Mouse (Mus musculus) hindbrain, embryonic 13.5 days (tissue): Measurements from ENCODE around the gene Fgf2. TPM values are rescaled to one million over a fixed set of nuclear protein-coding genes. Genes with fewer than 3 reads are reported as not detected.

Experiments
- ATAC-seq: fragments of 200-750 bp; cut with Nextera tagmentation; 2 replicates; pipeline ENCODE4 v1.8.0; 2017; ENCODE audit warnings: moderate TSS enrichment; ENCODE audit not compliant: low FRiP score
- H3K27ac ChIP-seq: fragments of 300-500 bp; sonication (generic); 2 replicates; pipeline ENCODE4 v1.5.1; 2015; ENCODE audit warnings: inconsistent platforms, mild to moderate bottlenecking, moderate library complexity
- H3K27me3 ChIP-seq: fragments of 300-500 bp; sonication (generic); 2 replicates; pipeline ENCODE4 v1.6.1; 2015; ENCODE audit warnings: mild to moderate bottlenecking, inconsistent platforms
- H3K36me3 ChIP-seq: fragments of 300-500 bp; sonication (generic); 2 replicates; pipeline ENCODE4 v1.6.1; 2015; ENCODE audit warnings: mild to moderate bottlenecking, inconsistent platforms
- H3K4me1 ChIP-seq: fragments of 300-500 bp; sonication (generic); replicated peaks from 2 replicates; pipeline ENCODE4 v1.6.1; 2015; ENCODE audit warnings: inconsistent platforms
- H3K4me2 ChIP-seq: fragments of 300-500 bp; sonication (generic); 2 replicates; pipeline ENCODE4 v1.6.1; 2015; ENCODE audit warnings: inconsistent platforms, mild to moderate bottlenecking, moderate library complexity
- H3K4me3 ChIP-seq: fragments of 300-500 bp; sonication (generic); 2 replicates; pipeline ENCODE4 v1.5.1; 2015; ENCODE audit warnings: mild to moderate bottlenecking, inconsistent platforms
- H3K9ac ChIP-seq: fragments of 300-500 bp; sonication (generic); 2 replicates; pipeline ENCODE4 v1.6.1; 2015; ENCODE audit warnings: mild to moderate bottlenecking, inconsistent platforms
- H3K9me3 ChIP-seq: fragments of 300-500 bp; sonication (generic); 2 replicates; pipeline ENCODE4 v1.6.1; 2016; ENCODE audit warnings: inconsistent platforms
- WGBS: fragments of 180-500 bp; shearing (Covaris S2); methylation state at CpG from one replicate; pipeline ENCODE4 v1.1.7; 2015; 5-methylcytosine and 5-hydroxymethylcytosine counted together
- polyA plus RNA-seq: library from polyadenylated mRNA; unstranded; fragments of >200 nt; fragmentation: Nextera tagmentation; extraction: Ambion mirVana; gene quantifications from 2 replicates; pipeline ENCODE4 v1.2.1, GENCODE M21; 2015

Fgf2 gene
- polyA plus RNA-seq, 1 experiment from 2014 or later = 0.34 TPM

- Histone ChIP-seq H3K9ac (no peak overlapping the region), H3K4me3 (no peak overlapping the region), H3K36me3 (no peaks in the 10 kb centered on the region), H3K9me3 (no peaks in the 10 kb centered on the region), H3K27me3 (no peaks in the 10 kb centered on the region), H3K4me2 (no peak overlapping the region), H3K27ac (no peak overlapping the region), H3K4me1 (no peaks in the 10 kb centered on the region)
- 81% methylated on average over 2 of the region's 2 CpGs for WGBS
- ATAC-seq = no peak
Observed at GRCm38 (mm10) chr3:37328489-37328888, 19.7 kb upstream of the Fgf2 start.

GRCm38 (mm10) chr3:37329963-37330362, 18.2 kb upstream of the Fgf2 start:
- no peaks in the 10 kb centered on the region for H3K27me3 ChIP-seq
- no peak overlapping the region for H3K4me2 ChIP-seq
- H3K4me3 ChIP-seq = no peak overlapping the region
- H3K9me3 ChIP-seq = no peaks in the 10 kb centered on the region
- 95% methylated on average over 1 of the region's 1 CpGs for WGBS
- ATAC-seq = no peak
- H3K36me3 ChIP-seq = no peaks in the 10 kb centered on the region
- H3K4me1 ChIP-seq = no peaks in the 10 kb centered on the region
- no peak overlapping the region for H3K27ac ChIP-seq
- H3K9ac ChIP-seq = no peak overlapping the region

- no peak for ATAC-seq
- no peak overlapping the region for H3K4me2 ChIP-seq
- no peak overlapping the region for H3K9ac ChIP-seq
- 71% methylated on average over 6 of the region's 6 CpGs for WGBS
- no peaks in the 10 kb centered on the region for H3K36me3 ChIP-seq
- H3K4me3 ChIP-seq = no peak overlapping the region
- H3K27me3 ChIP-seq = no peaks in the 10 kb centered on the region
- H3K9me3 ChIP-seq = no peaks in the 10 kb centered on the region
- H3K4me1 ChIP-seq = no peaks in the 10 kb centered on the region
- H3K27ac ChIP-seq = no peak overlapping the region
Observed at GRCm38 (mm10) chr3:37331999-37332449, 16.1 kb upstream of the Fgf2 start.

- no peaks in the 10 kb centered on the region for H3K9me3 ChIP-seq
- H3K4me3 ChIP-seq = no peak overlapping the region
- H3K9ac ChIP-seq = no peak overlapping the region
- 95% methylated on average over 4 of the region's 4 CpGs for WGBS
- no peak for ATAC-seq
- H3K27ac ChIP-seq = no peak overlapping the region
- H3K4me1 ChIP-seq = no peaks in the 10 kb centered on the region
- no peaks in the 10 kb centered on the region for H3K36me3 ChIP-seq
- H3K4me2 ChIP-seq = no peak overlapping the region
- no peaks in the 10 kb centered on the region for H3K27me3 ChIP-seq
Observed at GRCm38 (mm10) chr3:37334053-37334452, 14.1 kb upstream of the Fgf2 start.

GRCm38 (mm10) chr3:37341110-37341509, 7.0 kb upstream of the Fgf2 start:
- no peaks in the 10 kb centered on the region for H3K9me3 ChIP-seq
- no peak overlapping the region for H3K4me3 ChIP-seq
- H3K27ac ChIP-seq = no peak overlapping the region
- H3K9ac ChIP-seq = no peak overlapping the region
- no peak overlapping the region for H3K4me2 ChIP-seq
- no peak for ATAC-seq
- WGBS = 57% methylated on average over 5 of the region's 5 CpGs
- no peaks in the 10 kb centered on the region for H3K4me1 ChIP-seq
- H3K36me3 ChIP-seq = no peaks in the 10 kb centered on the region
- H3K27me3 ChIP-seq = peaks cover 2% of the 10 kb centered on the region; the same call in 1 of the 2 replicates

- Histone ChIP-seq H3K27me3 (peaks cover 19% of the 10 kb centered on the region), H3K9ac (no peak overlapping the region), H3K36me3 (no peaks in the 10 kb centered on the region), H3K4me1 (peaks cover 2% of the 10 kb centered on the region), H3K4me2 (no peak overlapping the region), H3K27ac (no peak overlapping the region), H3K9me3 (no peaks in the 10 kb centered on the region), H3K4me3 (no peak overlapping the region)
- 66% methylated on average over 5 of the region's 5 CpGs for WGBS
- ATAC-seq = no peak
Observed at GRCm38 (mm10) chr3:37342811-37343210, 5.3 kb upstream of the Fgf2 start.

- peaks cover 17% of the 10 kb centered on the region for H3K4me1 ChIP-seq
- no peaks in the 10 kb centered on the region for H3K9me3 ChIP-seq
- 34% methylated on average over 9 of the region's 9 CpGs for WGBS
- no peaks in the 10 kb centered on the region for H3K36me3 ChIP-seq
- peak overlapping the region; percentile 100 for H3K4me2 ChIP-seq
- H3K27me3 ChIP-seq = peaks cover 46% of the 10 kb centered on the region
- H3K9ac ChIP-seq = no peak overlapping the region
- no peak overlapping the region for H3K27ac ChIP-seq
- ATAC-seq = no peak
- H3K4me3 ChIP-seq = peak overlapping the region; percentile 69; the same call in 1 of the 2 replicates
Observed at GRCm38 (mm10) chr3:37347671-37348070, 475 bp upstream of the Fgf2 start.

GRCm38 (mm10) chr3:37349166-37349548, 1.0 kb downstream of the Fgf2 start:
- H3K9ac ChIP-seq = peak overlapping the region; percentile 81
- H3K4me3 ChIP-seq = peak overlapping the region; percentile 69
- H3K4me1 ChIP-seq = peaks cover 17% of the 10 kb centered on the region
- WGBS = 13% methylated on average over 8 of the region's 8 CpGs
- H3K4me2 ChIP-seq = peak overlapping the region; percentile 100
- no peak overlapping the region for H3K27ac ChIP-seq
- peaks cover 46% of the 10 kb centered on the region for H3K27me3 ChIP-seq
- ATAC-seq = 0 out of 2 replicates have a peak, but pooled peaks have one; percentile 23
- no peaks in the 10 kb centered on the region for H3K36me3 ChIP-seq
- H3K9me3 ChIP-seq = no peaks in the 10 kb centered on the region

- Histone ChIP-seq H3K27me3 (peaks cover 46% of the 10 kb centered on the region), H3K4me3 (no peak overlapping the region), H3K36me3 (no peaks in the 10 kb centered on the region), H3K27ac (no peak overlapping the region), H3K4me1 (peaks cover 17% of the 10 kb centered on the region), H3K9me3 (no peaks in the 10 kb centered on the region), H3K9ac (no peak overlapping the region), H3K4me2 (no peak overlapping the region)
- WGBS = 60% methylated on average over 7 of the region's 7 CpGs
- ATAC-seq = no peak
Observed at GRCm38 (mm10) chr3:37350386-37350785, 2.2 kb downstream of the Fgf2 start.

- no peaks in the 10 kb centered on the region for H3K36me3 ChIP-seq
- H3K4me2 ChIP-seq = no peak overlapping the region
- no peak overlapping the region for H3K9ac ChIP-seq
- no peak overlapping the region for H3K4me3 ChIP-seq
- H3K27me3 ChIP-seq = peaks cover 15% of the 10 kb centered on the region
- WGBS = 84% methylated on average over 10 of the region's 10 CpGs
- H3K4me1 ChIP-seq = peaks cover 2% of the 10 kb centered on the region
- ATAC-seq = no peak
- H3K9me3 ChIP-seq = no peaks in the 10 kb centered on the region
- no peak overlapping the region for H3K27ac ChIP-seq
Observed at GRCm38 (mm10) chr3:37353951-37354481, 5.9 kb downstream of the Fgf2 start.

GRCm38 (mm10) chr3:37354737-37355136, 6.6 kb downstream of the Fgf2 start:
- peaks cover 8% of the 10 kb centered on the region for H3K27me3 ChIP-seq
- no peaks in the 10 kb centered on the region for H3K4me1 ChIP-seq
- no peak overlapping the region for H3K27ac ChIP-seq
- WGBS = 74% methylated on average over 1 of the region's 1 CpGs
- no peak overlapping the region for H3K4me2 ChIP-seq
- no peaks in the 10 kb centered on the region for H3K36me3 ChIP-seq
- ATAC-seq = no peak
- no peaks in the 10 kb centered on the region for H3K9me3 ChIP-seq
- H3K9ac ChIP-seq = no peak overlapping the region
- no peak overlapping the region for H3K4me3 ChIP-seq

- Histone ChIP-seq H3K4me2 (no peak overlapping the region), H3K27me3 (no peaks in the 10 kb centered on the region), H3K27ac (no peak overlapping the region), H3K9ac (no peak overlapping the region), H3K4me3 (no peak overlapping the region), H3K9me3 (no peaks in the 10 kb centered on the region), H3K36me3 (no peaks in the 10 kb centered on the region), H3K4me1 (no peaks in the 10 kb centered on the region)
- 87% methylated on average over 9 of the region's 9 CpGs for WGBS
- ATAC-seq = no peak
Observed at GRCm38 (mm10) chr3:37360729-37361128, 12.6 kb downstream of the Fgf2 start.

GRCm38 (mm10) chr3:37365144-37365543, 17.0 kb downstream of the Fgf2 start:
- H3K27ac ChIP-seq = no peak overlapping the region
- H3K4me3 ChIP-seq = no peak overlapping the region
- H3K27me3 ChIP-seq = no peaks in the 10 kb centered on the region
- H3K4me2 ChIP-seq = no peak overlapping the region
- no peaks in the 10 kb centered on the region for H3K4me1 ChIP-seq
- WGBS = 89% methylated on average over 4 of the region's 4 CpGs
- H3K9ac ChIP-seq = no peak overlapping the region
- H3K36me3 ChIP-seq = no peaks in the 10 kb centered on the region
- no peaks in the 10 kb centered on the region for H3K9me3 ChIP-seq
- no peak for ATAC-seq
